Mouse (Mus musculus) adrenal gland (tissue): ENCODE results near the gene Fmc1.
"Not testable (repeated sequence)": the region's sequence is repeated elsewhere in the genome, so short reads cannot be mapped to it uniquely, and the experiment has no call there.

Source experiments
- intact Hi-C: fragments of 180-260 bp; cut with DNase I; formaldehyde crosslinking; loops from one replicate; pipeline ENCODE4 v1.15.1; 2025
- long read RNA-seq, 2 experiments: library from polyadenylated mRNA; unstranded; transcript quantifications; one replicate each; pipeline ENCODE4 v2.0.0; 2020; ENCODE audit warnings: borderline replicate concordance in 1 of 2; ENCODE audit not compliant: insufficient replicate concordance in 1 of 2

Gene Fmc1
- long read RNA-seq, experiment 1, transcript Fmc1-201 (2 exons, 479 nt), result major isoform, 28 of 30 reads
- long read RNA-seq, experiment 1, partial matches to known transcripts, result 0 of 30 reads
- long read RNA-seq, experiment 1, other reads (novel, unspliced or antisense), result 2 of 30 reads
- long read RNA-seq, experiment 2, transcript Fmc1-201 (2 exons, 479 nt), result major isoform, 23 of 23 reads
- long read RNA-seq, experiment 2, partial matches to known transcripts, result 0 of 23 reads
- long read RNA-seq, experiment 2, other reads (novel, unspliced or antisense), result 0 of 23 reads

GRCm38 (mm10) chr6:38533428-38534405 lies at the start of gene Fmc1:
Gene Fmc1, plus strand, starts transcription at chr6:38533502.
- intact Hi-C loops, result loop anchor here (2.0 to 5.0 kb wide), 2 partner anchors 17 to 41 kb away; partner anchors contain the start of gene Luc7l2

- intact Hi-C loops, result loop anchor here (5.0 kb wide), 1 partner anchor 40 kb away; the partner anchor contains the start of gene Fmc1
These were observed 40.8 kb upstream of the Fmc1 start for GRCm38 (mm10) chr6:38492550-38492949.

- intact Hi-C loops, result no loop called here
These were observed 37.7 kb upstream of the Fmc1 start for GRCm38 (mm10) chr6:38495641-38496040.

- intact Hi-C loops, result no loop called here
These were observed 21.2 kb upstream of the Fmc1 start for GRCm38 (mm10) chr6:38512096-38512495.

GRCm38 (mm10) chr6:38512830-38513229 lies 20.5 kb upstream of the Fmc1 start:
- intact Hi-C loops, result no loop called here

- intact Hi-C loops, result no loop called here
These were observed 18.1 kb upstream of the Fmc1 start for GRCm38 (mm10) chr6:38515201-38515600.

GRCm38 (mm10) chr6:38523851-38524250 lies 9.5 kb upstream of the Fmc1 start:
- intact Hi-C loops, result no loop called here

- intact Hi-C loops, result loop anchor here (5.0 kb wide), 1 partner anchor 39 kb away; no protein-coding TSS in a partner anchor
These were observed 2.0 kb upstream of the Fmc1 start for GRCm38 (mm10) chr6:38531211-38531820.

GRCm38 (mm10) chr6:38532500-38533420 lies 542 bp upstream of the Fmc1 start:
- intact Hi-C loops, result loop anchor here (5.0 kb wide), 1 partner anchor 40 kb away; no protein-coding TSS in a partner anchor

GRCm38 (mm10) chr6:38534640-38535365 lies 1.5 kb downstream of the Fmc1 start:
- intact Hi-C loops, result loop anchor here (2.0 to 5.0 kb wide), 2 partner anchors 16 to 43 kb away; partner anchors contain the start of gene Luc7l2

GRCm38 (mm10) chr6:38535366-38535690 lies 2.0 kb downstream of the Fmc1 start:
- intact Hi-C loops, result loop anchor here (2.0 kb wide), 1 partner anchor 15 kb away; the partner anchor contains the start of gene Luc7l2

- intact Hi-C loops, result loop anchor here (2.0 kb wide), 1 partner anchor 15 kb away; the partner anchor contains the start of gene Luc7l2
These were observed 2.5 kb downstream of the Fmc1 start for GRCm38 (mm10) chr6:38535788-38536187.

- intact Hi-C loops, result not testable (repeated sequence)
These were observed 10.8 kb downstream of the Fmc1 start for GRCm38 (mm10) chr6:38544141-38544540.

GRCm38 (mm10) chr6:38547005-38547404 lies 13.7 kb downstream of the Fmc1 start:
- intact Hi-C loops, result not testable (repeated sequence)

- intact Hi-C loops, result no loop called here
These were observed 14.4 kb downstream of the Fmc1 start for GRCm38 (mm10) chr6:38547707-38548106.

GRCm38 (mm10) chr6:38548595-38548994 lies 15.3 kb downstream of the Fmc1 start:
- intact Hi-C loops, result not testable (repeated sequence)

- intact Hi-C loops, result loop anchor here (2.0 kb wide), 1 partner anchor 15 kb away; no protein-coding TSS in a partner anchor
These were observed 16.5 kb downstream of the Fmc1 start for GRCm38 (mm10) chr6:38549840-38550239.

GRCm38 (mm10) chr6:38550250-38551061 lies 17.2 kb downstream of the Fmc1 start:
- intact Hi-C loops, result loop anchor here (2.0 kb wide), 1 partner anchor 16 kb away; no protein-coding TSS in a partner anchor
